Comparison of ENCODE assay signal across 10 mouse cellular contexts in the genomic region with DNA sequence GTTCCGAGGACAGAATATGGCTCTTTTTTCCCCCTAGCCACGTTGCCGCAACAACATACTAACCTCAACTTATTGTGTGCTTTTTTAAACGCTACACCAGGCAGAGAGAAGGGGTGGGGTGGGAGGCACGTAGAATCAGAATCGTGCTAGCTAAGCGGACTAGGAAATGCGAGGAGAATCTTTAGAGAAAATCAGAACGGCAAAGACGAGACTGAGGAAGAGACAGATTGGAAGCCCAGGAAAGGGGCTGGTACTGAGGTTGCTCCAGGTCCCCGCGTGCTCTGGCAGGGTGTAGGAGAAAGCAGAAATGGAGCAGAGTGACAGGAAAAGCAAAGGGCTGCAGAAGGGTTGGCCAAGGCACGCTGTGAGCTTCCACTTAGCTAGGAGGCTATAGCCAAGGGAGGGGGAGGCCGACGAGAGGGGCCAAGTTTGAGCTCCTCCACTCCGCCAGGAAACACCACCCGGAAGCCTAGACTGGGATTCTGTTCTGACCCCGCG. TPM values are rescaled to one million over a fixed set of nuclear protein-coding genes. Genes with fewer than 3 reads are reported as not detected.
A peak's percentile ranks its signal among the peaks of the same experiment; 100 is the strongest.
DNase-seq lines count a peak whose midpoint lies in the region; ATAC-seq and TF ChIP-seq lines count a peak whose summit lies in the region.
"Had no signal": no experiment of that assay in that cellular context is flagged by ENCODE, and none has a peak within 500 bp of the region (broad histone marks: within the 10 kb centered on the region; RNA-seq: fewer than 3 reads in every experiment).

No protein-coding gene starts in this region.

- H3K27me3 ChIP-seq in kidney, embryonic 14.5 days (ENCODE audit: control insufficient read depth, insufficient read depth, low read length): peaks cover 87% of the 10 kb centered on the region
- H3K27me3 ChIP-seq in kidney, embryonic 16.5 days (ENCODE audit: insufficient read depth, low read length): peaks cover 92% of the 10 kb centered on the region
- H3K27me3 ChIP-seq in hindbrain, embryonic 10.5 days (ENCODE audit: insufficient read depth, poor library complexity, severe bottlenecking): peaks cover 99% of the 10 kb centered on the region
- peaks cover 88% of the 10 kb centered on the region for H3K27me3 ChIP-seq in midbrain, embryonic 13.5 days

- H3K4me2 ChIP-seq in kidney, embryonic 14.5 days (replicated peaks; ENCODE audit: low read depth, low read length): no peak overlapping the region
- H3K4me2 ChIP-seq in kidney, embryonic 16.5 days (replicated peaks; ENCODE audit: low read depth, low read length): no peak overlapping the region
- peak overlapping the region; percentile 41 for H3K4me2 ChIP-seq in midbrain, embryonic 13.5 days (replicated peaks)
- H3K4me2 ChIP-seq: liver, embryonic 11.5 days had no signal

- WGBS in kidney, embryonic 14.5 days: 0% methylated on average over 19 of the region's 19 CpGs
- 1% methylated on average over 19 of the region's 19 CpGs for WGBS in kidney, embryonic 16.5 days
- 3% methylated on average over 19 of the region's 19 CpGs for WGBS in bone marrow, adult 2 months
- under 1% methylated on average over 19 of the region's 19 CpGs for WGBS in hindbrain, embryonic 10.5 days
- WGBS in midbrain, embryonic 13.5 days: under 1% methylated on average over 19 of the region's 19 CpGs

- no peak for TF ChIP-seq CTCF in bone marrow, adult 2 months (IDR thresholded peaks at IDR 0.05; ENCODE audit: control insufficient read depth, insufficient read depth, low read length)

- H3K9ac ChIP-seq in kidney, embryonic 14.5 days (ENCODE audit: low read depth, low read length): no peak overlapping the region
- no peak overlapping the region for H3K9ac ChIP-seq in kidney, embryonic 16.5 days (replicated peaks; ENCODE audit: low read length)
- peak overlapping the region; percentile 57 for H3K9ac ChIP-seq in midbrain, embryonic 13.5 days (replicated peaks)

- no peak for ATAC-seq in kidney, embryonic 14.5 days (ENCODE audit: low FRiP score, low TSS enrichment)
- ATAC-seq in kidney, embryonic 16.5 days (ENCODE audit: low FRiP score, low TSS enrichment): no peak
- no peak for ATAC-seq in midbrain, embryonic 13.5 days
- no peak for ATAC-seq in CD4-positive, CD25-positive, alpha-beta regulatory T cell, adult 4 months

- H3K36me3 ChIP-seq in kidney, embryonic 14.5 days (ENCODE audit: control insufficient read depth, insufficient read depth, low read length): no peaks in the 10 kb centered on the region
- H3K36me3 ChIP-seq in kidney, embryonic 16.5 days (ENCODE audit: insufficient read depth, low read length): no peaks in the 10 kb centered on the region
- no peaks in the 10 kb centered on the region for H3K36me3 ChIP-seq in hindbrain, embryonic 10.5 days
- H3K36me3 ChIP-seq in midbrain, embryonic 13.5 days: no peaks in the 10 kb centered on the region

- H3K4me3 ChIP-seq in kidney, embryonic 14.5 days (ENCODE audit: low read length): 0 out of 2 replicates have a peak overlapping the region, but pooled peaks have one; percentile 7
- H3K4me3 ChIP-seq in kidney, embryonic 16.5 days (ENCODE audit: low read length): no peak overlapping the region
- H3K4me3 ChIP-seq in bone marrow, adult 2 months (replicated peaks; ENCODE audit: control insufficient read depth, low read depth, low read length): peak overlapping the region; percentile 22
- peak overlapping the region; percentile 50 for H3K4me3 ChIP-seq in hindbrain, embryonic 10.5 days
- H3K4me3 ChIP-seq in midbrain, embryonic 13.5 days (replicated peaks): peak overlapping the region; percentile 27

- no peak overlapping the region for H3K27ac ChIP-seq in kidney, embryonic 14.5 days (ENCODE audit: low read depth, low read length)
- H3K27ac ChIP-seq in kidney, embryonic 16.5 days (ENCODE audit: low read length): no peak overlapping the region
- peak overlapping the region; percentile 82 for H3K27ac ChIP-seq in bone marrow, adult 2 months (ENCODE audit: control insufficient read depth, insufficient read depth, low read depth, low read length, poor library complexity)
- peak overlapping the region; percentile 88 for H3K27ac ChIP-seq in hindbrain, embryonic 10.5 days
- H3K27ac ChIP-seq in midbrain, embryonic 13.5 days: peak overlapping the region; percentile 70

- peaks cover 3% of the 10 kb centered on the region; the same call in 1 of the 2 replicates for H3K4me1 ChIP-seq in kidney, embryonic 14.5 days (ENCODE audit: control insufficient read depth, insufficient read depth, low read length)
- H3K4me1 ChIP-seq in kidney, embryonic 16.5 days (ENCODE audit: insufficient read depth, low read length): peaks cover 9% of the 10 kb centered on the region; the same call in 1 of the 2 replicates
- no peaks in the 10 kb centered on the region for H3K4me1 ChIP-seq in bone marrow, adult 2 months (ENCODE audit: control insufficient read depth, insufficient read depth, low read length)
- peaks cover 44% of the 10 kb centered on the region for H3K4me1 ChIP-seq in hindbrain, embryonic 10.5 days (replicated peaks)
- peaks cover 30% of the 10 kb centered on the region for H3K4me1 ChIP-seq in midbrain, embryonic 13.5 days (replicated peaks)

- no peaks in the 10 kb centered on the region for H3K9me3 ChIP-seq in kidney, embryonic 14.5 days (ENCODE audit: control insufficient read depth, low read length)
- H3K9me3 ChIP-seq in kidney, embryonic 16.5 days (ENCODE audit: low read length): no peaks in the 10 kb centered on the region
- no peaks in the 10 kb centered on the region for H3K9me3 ChIP-seq in hindbrain, embryonic 10.5 days
- H3K9me3 ChIP-seq in midbrain, embryonic 13.5 days: no peaks in the 10 kb centered on the region

- peak; percentile 60 for DNase-seq in hindbrain, embryonic 10.5 days (ENCODE audit: low spot score)
- no peak for DNase-seq in frontal cortex, postnatal 36 days (ENCODE audit: low spot score in 2 of 2)
- DNase-seq: gastrocnemius, postnatal 36 days; kidney, adult 9 months had no signal

- TF ChIP-seq POLR2A in bone marrow, adult 2 months (IDR thresholded peaks at IDR 0.05; ENCODE audit: borderline replicate concordance, control insufficient read depth, low read depth, low read length): no peak

RNA-seq across cellular contexts. Expression of a gene that starts 3.3 kb away (rescaled TPM):
- polyA plus RNA-seq in kidney, embryonic 14.5 days (2014; fragmentation: Nextera tagmentation; extraction: Ambion mirVana): 0.11 and 0.14 TPM in 2 replicates
- not detected in 2 replicates for polyA plus RNA-seq in kidney, embryonic 16.5 days (2015; fragmentation: Nextera tagmentation; extraction: Ambion mirVana)
- 18.0 and 35.6 TPM in 2 replicates for polyA plus RNA-seq in bone marrow, adult 2 months (2011; ENCODE audit: insufficient read depth, insufficient read length, low replicate concordance, missing spikeins)
- polyA plus RNA-seq in hindbrain, embryonic 10.5 days (2016; fragmentation: Nextera tagmentation; extraction: Ambion mirVana): 4.4 and 4.9 TPM in 2 replicates
- polyA plus RNA-seq in midbrain, embryonic 13.5 days (2015; fragmentation: Nextera tagmentation; extraction: Ambion mirVana): 9.7 and 10.4 TPM in 2 replicates
- polyA plus RNA-seq in CD4-positive, CD25-positive, alpha-beta regulatory T cell, adult 4 months (2017; shearing (Covaris generic)): 1 to 10 TPM in 1 of 2 experiments, under 1 TPM in 1; 0.38 to 3.2 TPM
- polyA plus RNA-seq: liver, embryonic 11.5 days had no signal

RNA-seq across cellular contexts. Expression of a gene that starts 42.1 kb away (rescaled TPM):
- 35.0 and 37.9 TPM in 2 replicates for polyA plus RNA-seq in kidney, embryonic 14.5 days (2014; fragmentation: Nextera tagmentation; extraction: Ambion mirVana)
- 30.7 and 34.3 TPM in 2 replicates for polyA plus RNA-seq in kidney, embryonic 16.5 days (2015; fragmentation: Nextera tagmentation; extraction: Ambion mirVana)
- polyA plus RNA-seq in bone marrow, adult 2 months (2011; ENCODE audit: insufficient read depth, insufficient read length, low replicate concordance, missing spikeins): 31.5 and 43.4 TPM in 2 replicates
- 19.5 and 25.3 TPM in 2 replicates for polyA plus RNA-seq in hindbrain, embryonic 10.5 days (2016; fragmentation: Nextera tagmentation; extraction: Ambion mirVana)
- 33.4 and 39.1 TPM in 2 replicates for polyA plus RNA-seq in midbrain, embryonic 13.5 days (2015; fragmentation: Nextera tagmentation; extraction: Ambion mirVana)
- polyA plus RNA-seq in CD4-positive, CD25-positive, alpha-beta regulatory T cell, adult 4 months (2017; shearing (Covaris generic)): 100 to 1,000 TPM; 115 to 144 TPM

Comparison
In these comparisons a context has a peak if more than half of its experiments do, and no peak if none do; other contexts are left out.
1. H3K27ac ChIP-seq: peak in bone marrow, adult 2 months (single experiment), hindbrain, embryonic 10.5 days (single experiment) and midbrain, embryonic 13.5 days (single experiment); none in kidney, embryonic 14.5 days (single experiment) and kidney, embryonic 16.5 days (single experiment).